Mouse (Mus musculus) ES-E14 (cell line): Measurements from ENCODE around the gene Mogs. TPM values are rescaled to one million over a fixed set of nuclear protein-coding genes. Genes with fewer than 3 reads are reported as not detected.

ENCODE experiments used
- DNase-seq: peaks from one replicate; pipeline ENCODE4 v3.0.0-alpha.2; 2013; ENCODE audit warnings: low read depth, low spot score
- H3K27ac ChIP-seq: 2 replicates; pipeline ENCODE4 v1.5.1; 2012; ENCODE audit warnings: low read depth, mild to moderate bottlenecking, low read length, moderate library complexity, mixed read lengths; ENCODE audit not compliant: poor library complexity, insufficient read depth, severe bottlenecking
- H3K36me3 ChIP-seq: 2 replicates; pipeline ENCODE4 v1.6.1; 2012; ENCODE audit warnings: mild to moderate bottlenecking, low read length, moderate library complexity, mixed read lengths; ENCODE audit not compliant: control insufficient read depth, poor library complexity, insufficient read depth, severe bottlenecking
- H3K4me1 ChIP-seq, 2 experiments: fragments of 150-350 bp in 1 of 2; sonication (generic) in 1 of 2; 2 replicates each; pipeline ENCODE4 v1.6.1; 2012; ENCODE audit warnings: low read length in 2 of 2, mild to moderate bottlenecking in 1 of 2, mixed read lengths in 1 of 2; ENCODE audit not compliant: control insufficient read depth in 2 of 2, insufficient read depth in 2 of 2, poor library complexity in 1 of 2
- H3K4me3 ChIP-seq, 2 experiments: fragments of 150-350 bp in 1 of 2; sonication (generic) in 1 of 2; 2 replicates each; pipeline ENCODE4 v1.5.1; 2012; ENCODE audit warnings: low read length in 2 of 2, low read depth in 1 of 2, mild to moderate bottlenecking in 1 of 2, mixed read lengths in 1 of 2; ENCODE audit not compliant: insufficient read depth in 1 of 2, poor library complexity in 1 of 2, severe bottlenecking in 1 of 2
- H3K9ac ChIP-seq: 2 replicates; pipeline ENCODE4 v1.6.1; 2012; ENCODE audit warnings: low read depth, mild to moderate bottlenecking, low read length, mixed read lengths; ENCODE audit not compliant: poor library complexity, insufficient read depth, severe bottlenecking
- H3K9me3 ChIP-seq: fragments of 150-350 bp; sonication (generic); 2 replicates; pipeline ENCODE4 v1.6.1; 2012; ENCODE audit warnings: low read depth, mild to moderate bottlenecking, low read length; ENCODE audit not compliant: control insufficient read depth, insufficient read depth
- CHD2 ChIP-seq: IDR thresholded peaks from 2 replicates; pipeline ENCODE4 v1.6.1; 2014; ENCODE audit warnings: mild to moderate bottlenecking, low read depth, low read length, inconsistent platforms
- HCFC1 ChIP-seq: IDR thresholded peaks from 2 replicates; pipeline ENCODE4 v1.6.1; 2012; ENCODE audit warnings: low read length, inconsistent platforms, borderline replicate concordance; ENCODE audit not compliant: insufficient read depth
- MAFK ChIP-seq: IDR thresholded peaks from 2 replicates; pipeline ENCODE4 v1.6.1; 2014; ENCODE audit warnings: mild to moderate bottlenecking, low read depth, low read length, inconsistent platforms; ENCODE audit not compliant: insufficient read depth
- ZC3H11A ChIP-seq: IDR thresholded peaks from 2 replicates; pipeline ENCODE4 v1.6.1; 2012; ENCODE audit warnings: low read depth, mild to moderate bottlenecking, inconsistent platforms, low read length, borderline replicate concordance
- ZNF384 ChIP-seq: IDR thresholded peaks from 2 replicates; pipeline ENCODE4 v1.6.1; 2012; ENCODE audit warnings: low read depth, low read length, inconsistent platforms
- in situ Hi-C, 2 experiments: fragments of 600-800 bp; cut with MboI; formaldehyde crosslinking; loops; one replicate each; pipeline ENCODE4 v1.15.1; 2025; ENCODE audit warnings: low sequenced_read_pairs in 2 of 2, inconsistent platforms in 1 of 2; ENCODE audit not compliant: unreplicated experiment in 2 of 2
- total RNA-seq: library from RNA; depleted of rRNA; stranded (reverse); fragments of 300-350 nt; gene quantifications from 2 replicates; pipeline ENCODE4 v1.2.3, GENCODE M21; 2012

Gene Mogs
- total RNA-seq, 1 experiment = 42.3 TPM

GRCm38 (mm10) chr6:83127419-83127818 is 12.1 kb downstream of the Mogs start:
- Histone ChIP-seq H3K36me3 (no peaks in the 10 kb centered on the region), H3K4me3 (no peak overlapping the region), H3K4me1 (peaks cover 0 to 2% of the 10 kb centered on the region in 2 experiments; a peak in 2 of 4 replicates), H3K9ac (no peak overlapping the region), H3K27ac (no peak overlapping the region), H3K9me3 (no peaks in the 10 kb centered on the region)
- DNase-seq = no peak
- in situ Hi-C loops = no loop called here
- no peak for TF ChIP-seq HCFC1
- TF ChIP-seq ZC3H11A = no peak
- TF ChIP-seq CHD2 = no peak
- TF ChIP-seq MAFK = no peak
- TF ChIP-seq ZNF384 = no peak

DNA sequence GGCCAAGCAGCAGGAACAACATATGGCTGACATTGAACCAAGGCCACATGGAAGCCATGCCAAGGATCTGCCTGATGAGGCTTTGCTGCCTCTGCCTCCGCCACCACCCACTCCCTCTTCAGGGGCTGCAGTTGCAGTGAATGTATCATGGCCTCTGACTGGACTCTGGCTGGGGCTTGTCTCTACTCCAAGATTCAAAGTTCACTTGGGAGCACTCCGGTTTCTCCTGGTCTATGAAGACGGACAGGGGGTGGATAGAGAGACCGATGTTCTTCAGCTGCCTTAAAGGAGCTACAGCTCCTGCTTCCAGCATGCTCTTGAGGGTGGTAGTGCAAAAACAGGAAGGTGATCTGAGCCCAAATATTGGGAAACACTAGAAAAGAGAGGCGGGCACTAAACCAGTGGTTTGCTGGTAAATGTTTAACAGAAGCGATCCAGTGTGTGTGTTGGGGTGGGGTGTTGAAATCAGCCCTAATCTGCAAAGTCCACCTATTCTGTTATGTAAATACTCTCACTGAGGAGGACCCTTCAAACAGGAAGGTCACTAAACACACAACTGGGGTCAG is 16.3 kb downstream of the Mogs start:
- Histone ChIP-seq H3K9me3 (no peaks in the 10 kb centered on the region), H3K4me1 (peaks cover 0 to 3% of the 10 kb centered on the region in 2 experiments; a peak in 2 of 4 replicates), H3K9ac (no peak overlapping the region), H3K27ac (no peak overlapping the region), H3K4me3 (no peak overlapping the region), H3K36me3 (no peaks in the 10 kb centered on the region)
- in situ Hi-C loops = no loop called here
- DNase-seq = no peak
- no peak for TF ChIP-seq HCFC1
- no peak for TF ChIP-seq ZC3H11A
- TF ChIP-seq CHD2 = no peak
- no peak for TF ChIP-seq ZNF384
- TF ChIP-seq MAFK = no peak

- TF ChIP-seq MAFK = no peak
- no peak for TF ChIP-seq HCFC1
- TF ChIP-seq CHD2 = no peak
- no peak for TF ChIP-seq ZNF384
- TF ChIP-seq ZC3H11A = no peak
- H3K4me3 ChIP-seq = no peak overlapping the region
- H3K4me1 ChIP-seq = peaks cover 0 to 3% of the 10 kb centered on the region in 2 experiments; a peak in 2 of 4 replicates
- DNase-seq = no peak
- H3K9ac ChIP-seq = no peak overlapping the region
- H3K36me3 ChIP-seq = no peaks in the 10 kb centered on the region
- no peak overlapping the region for H3K27ac ChIP-seq
- no peaks in the 10 kb centered on the region for H3K9me3 ChIP-seq
- in situ Hi-C loops = no loop called here
Observed at GRCm38 (mm10) chr6:83132176-83132919, 17.1 kb downstream of the Mogs start.

GRCm38 (mm10) chr6:83134226-83134625 is 18.9 kb downstream of the Mogs start:
- Histone ChIP-seq H3K4me1 (peaks cover 3 to 10% of the 10 kb centered on the region in 2 experiments; a peak in 2 of 4 replicates), H3K9me3 (no peaks in the 10 kb centered on the region), H3K4me3 (no peak overlapping the region), H3K27ac (no peak overlapping the region), H3K9ac (no peak overlapping the region), H3K36me3 (no peaks in the 10 kb centered on the region)
- TF ChIP-seq ZNF384 (no peak), ZC3H11A (no peak), HCFC1 (no peak), MAFK (no peak), CHD2 (no peak)
- no peak for DNase-seq
- in situ Hi-C loops = no loop called here
